Mouse (Mus musculus) thymus, adult 2 months (tissue): ENCODE data around the gene Rab9.

Experiments used
- CTCF ChIP-seq: fragments of 200-500 bp; IDR thresholded peaks from 2 replicates; pipeline ENCODE4 v1.5.1; 2012; ENCODE audit warnings: mild to moderate bottlenecking, control low read depth, low read length, moderate library complexity, borderline replicate concordance; ENCODE audit not compliant: control insufficient read depth, poor library complexity, insufficient read depth; ENCODE audit errors: extremely low read depth
- POLR2A ChIP-seq: fragments of 200-500 bp; IDR thresholded peaks from 2 replicates; pipeline ENCODE4 v1.6.1; 2012; ENCODE audit warnings: mild to moderate bottlenecking, low read length, control low read depth, moderate library complexity; ENCODE audit not compliant: control insufficient read depth, poor library complexity, insufficient read depth; ENCODE audit errors: extremely low read depth

GRCm38 (mm10) chrX:166455525-166455924 is 24.1 kb downstream of the Rab9 start:
- no peak for TF ChIP-seq CTCF
- no peak for TF ChIP-seq POLR2A
